Mouse (Mus musculus) CH12.LX (cell line): ENCODE measurements around the gene Jtb. TPM values are rescaled to one million over a fixed set of nuclear protein-coding genes. Genes with fewer than 3 reads are reported as not detected.

Experiments
- DNase-seq: peaks from one replicate; pipeline ENCODE4 v3.0.0-alpha.2; 2013; ENCODE audit errors: extremely low read depth
- H3K27ac ChIP-seq: 2 replicates; pipeline ENCODE4 v1.5.1; 2012; ENCODE audit warnings: low read depth, mild to moderate bottlenecking, control low read depth, moderate library complexity; ENCODE audit not compliant: insufficient read depth
- H3K27me3 ChIP-seq: replicated peaks from 2 replicates; pipeline ENCODE3; 2012; ENCODE audit warnings: inconsistent platforms
- H3K36me3 ChIP-seq, 2 experiments: replicated peaks in 1 of 2; 2 replicates each; pipeline versions ENCODE3 to v1.6.1; 2012; ENCODE audit warnings: inconsistent platforms in 1 of 2, low read length in 1 of 2, mild to moderate bottlenecking in 1 of 2, mixed read lengths in 1 of 2, moderate library complexity in 1 of 2; ENCODE audit not compliant: control insufficient read depth in 1 of 2, insufficient read depth in 1 of 2
- H3K4me1 ChIP-seq, 2 experiments: 2 replicates each; pipeline ENCODE4 v1.6.1; 2012; ENCODE audit warnings: inconsistent platforms in 1 of 2, moderate library complexity in 1 of 2; ENCODE audit not compliant: insufficient read depth in 2 of 2, control insufficient read depth in 1 of 2
- H3K4me2 ChIP-seq: 2 replicates; pipeline ENCODE4 v1.6.1; 2012; ENCODE audit warnings: low read depth, mild to moderate bottlenecking, control low read depth; ENCODE audit not compliant: poor library complexity, insufficient read depth, severe bottlenecking
- H3K4me3 ChIP-seq, 3 experiments: fragments of 150-350 bp in 1 of 3; sonication (generic) in 1 of 3; replicated peaks in 1 of 3; 2 replicates each; pipeline versions ENCODE3 to v1.5.1; 2011 to 2012; ENCODE audit warnings: low read depth in 2 of 3, low read length in 2 of 3, mild to moderate bottlenecking in 2 of 3, moderate library complexity in 2 of 3, control low read depth in 1 of 3, improper control_type of control experiment in 1 of 3, inconsistent platforms in 1 of 3, mixed read lengths in 1 of 3; ENCODE audit not compliant: poor library complexity in 1 of 3
- H3K79me2 ChIP-seq: replicated peaks from 2 replicates; pipeline ENCODE4 v1.6.1; 2012; ENCODE audit warnings: mild to moderate bottlenecking, moderate library complexity; ENCODE audit not compliant: control insufficient read depth, poor library complexity, insufficient read depth, severe bottlenecking; ENCODE audit errors: extremely low read depth
- H3K9ac ChIP-seq: 2 replicates; pipeline ENCODE4 v1.6.1; 2012; ENCODE audit warnings: low read depth, mild to moderate bottlenecking, control low read depth, moderate library complexity; ENCODE audit not compliant: insufficient read depth
- H3K9me3 ChIP-seq: replicated peaks from 2 replicates; pipeline ENCODE3; 2012; ENCODE audit warnings: low read length, inconsistent platforms, mixed read lengths
- CHD1 ChIP-seq: IDR thresholded peaks from 2 replicates; pipeline ENCODE4 v1.6.1; 2012; ENCODE audit warnings: low read depth, low read length, improper control_type of control experiment, inconsistent platforms
- CTCF ChIP-seq, 2 experiments: IDR thresholded peaks in 1 of 2; conservative IDR thresholded peaks in 1 of 2; 2 replicates each; pipeline ENCODE4 v1.5.1; 2011 to 2012; ENCODE audit warnings: low read depth in 2 of 2, low read length in 2 of 2, improper control_type of control experiment in 1 of 2, inconsistent platforms in 1 of 2, mild to moderate bottlenecking in 1 of 2, moderate library complexity in 1 of 2
- EP300 ChIP-seq: IDR thresholded peaks from 2 replicates; pipeline ENCODE4 v1.6.1; 2011; ENCODE audit warnings: low read length, improper control_type of control experiment
- JUND ChIP-seq: conservative IDR thresholded peaks from 2 replicates; pipeline ENCODE4 v1.6.1; 2011; ENCODE audit warnings: low read depth, low read length, improper control_type of control experiment
- KAT2A ChIP-seq: IDR thresholded peaks from 2 replicates; pipeline ENCODE4 v1.6.1; 2012; ENCODE audit warnings: low read length, improper control_type of control experiment, inconsistent platforms; ENCODE audit not compliant: insufficient replicate concordance
- RAD21 ChIP-seq: IDR thresholded peaks from 2 replicates; pipeline ENCODE4 v1.6.1; 2011; ENCODE audit warnings: low read depth, mild to moderate bottlenecking, low read length, improper control_type of control experiment, moderate library complexity
- SMC3 ChIP-seq: IDR thresholded peaks from 2 replicates; pipeline ENCODE4 v1.6.1; 2011; ENCODE audit warnings: low read depth, low read length, improper control_type of control experiment
- UBTF ChIP-seq: IDR thresholded peaks from 2 replicates; pipeline ENCODE4 v1.6.1; 2012; ENCODE audit warnings: low read depth, mild to moderate bottlenecking, inconsistent platforms, low read length, improper control_type of control experiment, moderate library complexity
- ZC3H11A ChIP-seq: IDR thresholded peaks from 2 replicates; pipeline ENCODE4 v1.6.1; 2012; ENCODE audit warnings: low read depth, mild to moderate bottlenecking, inconsistent platforms, low read length, improper control_type of control experiment
- ZNF384 ChIP-seq: IDR thresholded peaks from 2 replicates; pipeline ENCODE4 v1.6.1; 2012; ENCODE audit warnings: low read depth, low read length, improper control_type of control experiment, inconsistent platforms
- dilution Hi-C: fragments of 300-500 bp; cut with MboI; formaldehyde crosslinking; loops from 2 replicates; pipeline ENCODE4 v1.14.3; 2020; ENCODE audit warnings: low sequenced_read_pairs; ENCODE audit not compliant: extremely low pct_unique_long_range_greater_than_20kb, extremely low pct_ligation_motif_present
- in situ Hi-C: fragments of 300-500 bp; cut with MboI; formaldehyde crosslinking; loops from 3 replicates; pipeline ENCODE4 v1.14.3; 2019; ENCODE audit warnings: low sequenced_read_pairs, low pct_ligation_motif_present, low pct_unique_long_range_greater_than_20kb, mixed read lengths
- polyA plus RNA-seq: library from polyadenylated mRNA; unstranded; fragments of >175 nt; gene quantifications from 2 replicates; pipeline ENCODE4 v1.2.1, GENCODE M21; 2012; ENCODE audit warnings: low read depth; ENCODE audit not compliant: insufficient read length
- total RNA-seq, 2 experiments: library from RNA; depleted of rRNA; stranded (reverse); fragments of 300-350 nt in 1 of 2; fragments of >200 nt in 1 of 2; gene quantifications; 2 replicates each; pipeline ENCODE4 v1.2.3; 2012 to 2014

The Jtb gene
- total and polyA plus RNA-seq, 3 experiments: 50.8 to 73.6 (median 54.2) TPM

DNA sequence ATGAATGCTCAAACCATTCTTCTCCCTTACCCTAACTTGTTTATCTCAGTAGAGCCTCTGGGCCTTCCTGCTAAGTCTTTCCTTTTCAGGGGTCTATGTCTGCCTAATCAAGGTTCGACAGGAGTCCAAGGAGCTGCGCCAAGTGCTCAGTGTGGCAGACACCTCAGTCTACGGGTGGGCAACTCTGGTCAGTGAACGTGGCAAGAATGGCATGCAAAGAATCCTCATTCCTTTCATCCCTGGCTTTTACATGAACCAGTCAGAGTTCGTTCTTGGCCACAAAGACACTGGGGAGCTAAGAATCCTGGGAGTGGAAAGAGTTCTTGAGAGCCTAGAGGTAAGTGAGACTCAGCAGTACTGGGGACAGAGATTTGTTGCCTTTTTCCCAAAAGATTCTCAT lies 27.8 kb upstream of the Jtb start:
- H3K36me3 ChIP-seq: peaks cover 14 to 29% of the 10 kb centered on the region in 2 experiments
- H3K27ac ChIP-seq: no peak overlapping the region
- no peaks in the 10 kb centered on the region for H3K27me3 ChIP-seq
- DNase-seq: no peak
- TF ChIP-seq CHD1 (no peak), EP300 (0 out of 2 replicates have a peak, but pooled peaks have one; percentile 18)
- no peaks in the 10 kb centered on the region for H3K9me3 ChIP-seq
- H3K79me2 ChIP-seq: no peaks in the 10 kb centered on the region
- H3K4me3 ChIP-seq: no peak overlapping the region
- H3K9ac ChIP-seq: no peak overlapping the region
- H3K4me2 ChIP-seq: no peak overlapping the region
- in situ Hi-C loops: no loop called here
- peaks cover 7 to 15% of the 10 kb centered on the region in 2 experiments for H3K4me1 ChIP-seq
- dilution Hi-C loops: no loop called here

DNA sequence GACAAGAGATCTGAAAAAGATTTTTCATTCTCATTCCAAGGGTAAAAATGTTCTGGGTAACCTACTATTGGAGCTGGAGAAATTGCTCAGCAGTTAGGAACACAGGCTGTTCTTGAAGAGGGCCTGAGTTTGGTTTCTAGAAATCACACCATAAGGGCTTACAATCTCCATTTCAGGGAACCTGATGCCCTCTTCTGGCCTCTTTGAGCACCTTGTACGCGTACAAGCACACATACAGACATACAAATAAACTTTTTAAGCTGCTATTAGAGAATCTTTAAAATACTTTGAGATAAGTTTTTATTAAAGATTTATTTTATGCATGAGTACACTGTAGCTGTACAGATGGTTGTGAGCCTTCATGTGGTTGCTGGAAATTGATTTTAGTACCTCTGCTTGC lies 26.8 kb upstream of the Jtb start:
- Histone ChIP-seq H3K9me3 (no peaks in the 10 kb centered on the region), H3K9ac (no peak overlapping the region), H3K27me3 (no peaks in the 10 kb centered on the region), H3K4me3 (no peak overlapping the region), H3K4me1 (peaks cover 7 to 20% of the 10 kb centered on the region in 2 experiments), H3K27ac (no peak overlapping the region), H3K4me2 (no peak overlapping the region), H3K79me2 (no peaks in the 10 kb centered on the region; the same call in 1 of the 2 replicates), H3K36me3 (peaks cover 18 to 38% of the 10 kb centered on the region in 2 experiments)
- dilution Hi-C loops: no loop called here
- DNase-seq: no peak
- TF ChIP-seq CTCF (conservative IDR thresholded peaks at IDR 0.05 in 1 of 2, IDR thresholded peaks at IDR 0.05 in 1 of 2; ENCODE audit: low read depth in 2 of 2, low read length in 2 of 2): peak in 1 of 2 experiments; percentile 56; a peak in 2 of 4 replicates
- no peak for TF ChIP-seq EP300
- TF ChIP-seq KAT2A: no peak
- peak; percentile 26 for TF ChIP-seq SMC3
- peak; percentile 56 for TF ChIP-seq RAD21
- no peak for TF ChIP-seq ZNF384
- TF ChIP-seq UBTF: no peak
- in situ Hi-C loops: no loop called here

DNA sequence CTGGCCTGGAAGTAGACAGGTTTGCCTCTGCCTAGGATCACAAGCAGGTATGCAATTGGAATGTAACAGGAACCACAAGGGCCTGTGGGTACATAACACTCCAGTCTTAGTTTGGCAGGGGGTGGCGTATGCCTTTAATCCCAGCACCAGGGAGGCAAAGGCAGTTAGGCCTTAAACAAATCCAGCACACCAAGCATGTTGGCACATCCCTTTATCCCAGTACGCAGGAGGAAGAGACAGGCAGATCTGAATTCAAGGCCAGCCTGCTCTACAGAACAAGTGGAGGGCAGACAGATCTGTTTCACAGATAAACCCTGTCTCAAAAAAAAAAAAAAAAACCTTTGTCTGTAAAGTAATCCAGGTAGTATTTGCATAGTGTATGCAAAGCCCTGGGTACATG lies 22.7 kb upstream of the Jtb start:
- H3K79me2 ChIP-seq: peaks cover 35% of the 10 kb centered on the region
- no peaks in the 10 kb centered on the region for H3K9me3 ChIP-seq
- dilution Hi-C loops (no loop called here), in situ Hi-C loops (no loop called here)
- H3K36me3 ChIP-seq: peaks cover 41 to 67% of the 10 kb centered on the region in 2 experiments
- H3K4me2 ChIP-seq: no peak overlapping the region
- no peak overlapping the region for H3K4me3 ChIP-seq
- H3K27me3 ChIP-seq: no peaks in the 10 kb centered on the region
- no peak for TF ChIP-seq ZC3H11A
- 0 out of 2 replicates have a peak, but pooled peaks have one; percentile 22 for TF ChIP-seq ZNF384
- no peak for TF ChIP-seq JUND
- peaks cover 3 to 33% of the 10 kb centered on the region in 2 experiments; a peak in 3 of 4 replicates for H3K4me1 ChIP-seq
- H3K9ac ChIP-seq: no peak overlapping the region
- H3K27ac ChIP-seq: peak overlapping the region; percentile 6; the same call in 1 of the 2 replicates
- DNase-seq: no peak
